Mouse (Mus musculus) G1E (cell line): ENCODE data around the gene Depp1. TPM values are rescaled to one million over a fixed set of nuclear protein-coding genes. Genes with fewer than 3 reads are reported as not detected.

ENCODE experiments used
- ATAC-seq: 2 replicates; pipeline ENCODE4 v1.8.0; 2016; ENCODE audit warnings: mild to moderate bottlenecking; ENCODE audit not compliant: insufficient number of reproducible peaks, poor library complexity, low FRiP score, severe bottlenecking; ENCODE audit errors: extremely low read depth
- DNase-seq: peaks from one replicate; pipeline ENCODE4 v3.0.0; 2012; ENCODE audit warnings: low spot score
- H3K27me3 ChIP-seq: 2 replicates; pipeline ENCODE4 v1.6.1; 2012; ENCODE audit warnings: mild to moderate bottlenecking, low read length, inconsistent platforms; ENCODE audit not compliant: insufficient read depth
- H3K36me3 ChIP-seq: replicated peaks from 2 replicates; pipeline ENCODE3; 2012; ENCODE audit warnings: mild to moderate bottlenecking, inconsistent platforms
- H3K4me1 ChIP-seq: 2 replicates; pipeline ENCODE4 v1.6.1; 2012; ENCODE audit warnings: low read depth, low read length, inconsistent platforms, mixed read lengths; ENCODE audit not compliant: insufficient read depth
- H3K4me3 ChIP-seq: 2 replicates; pipeline ENCODE4 v1.5.1; 2012; ENCODE audit warnings: low read depth, mild to moderate bottlenecking, inconsistent platforms, low read length, moderate library complexity, mixed read lengths
- H3K9me3 ChIP-seq: replicated peaks from 2 replicates; pipeline ENCODE4 v1.6.1; 2012; ENCODE audit warnings: inconsistent platforms
- CTCF ChIP-seq: IDR thresholded peaks from 2 replicates; pipeline ENCODE4 v1.5.1; 2012; ENCODE audit warnings: low read depth, low read length, inconsistent platforms, mixed read lengths
- GATA1 ChIP-seq: IDR thresholded peaks from 2 replicates; pipeline ENCODE4 v1.6.1; 2012; ENCODE audit warnings: borderline replicate concordance, low read length, inconsistent platforms, mixed read lengths
- GATA2 ChIP-seq: IDR thresholded peaks from 2 replicates; pipeline ENCODE4 v1.6.1; 2012; ENCODE audit warnings: low read depth, low read length, inconsistent platforms, borderline replicate concordance
- POLR2AphosphoS5 ChIP-seq: IDR thresholded peaks from 2 replicates; pipeline ENCODE4 v1.6.1; 2012; ENCODE audit warnings: low read depth, low read length, inconsistent platforms; ENCODE audit not compliant: insufficient replicate concordance
- TAL1 ChIP-seq: conservative IDR thresholded peaks from 2 replicates; pipeline ENCODE4 v1.6.1; 2012; ENCODE audit warnings: low read depth, low read length, inconsistent platforms, mixed read lengths
- polyA plus RNA-seq: library from polyadenylated mRNA; stranded (reverse); fragments of >175 nt; gene quantifications from 2 replicates; pipeline ENCODE4 v1.2.3, GENCODE M21; 2012
- total RNA-seq, 2 experiments: library from RNA; stranded (forward) in 1 of 2; stranded (reverse) in 1 of 2; fragments of 200-1000 nt in 1 of 2; fragments of >200 nt in 1 of 2; fragmentation: Nextera tagmentation in 1 of 2; gene quantifications; 2 replicates each; pipeline ENCODE4 v1.2.3; 2014 to 2017

Gene Depp1
- total and polyA plus RNA-seq, 3 experiments = not detected

DNA sequence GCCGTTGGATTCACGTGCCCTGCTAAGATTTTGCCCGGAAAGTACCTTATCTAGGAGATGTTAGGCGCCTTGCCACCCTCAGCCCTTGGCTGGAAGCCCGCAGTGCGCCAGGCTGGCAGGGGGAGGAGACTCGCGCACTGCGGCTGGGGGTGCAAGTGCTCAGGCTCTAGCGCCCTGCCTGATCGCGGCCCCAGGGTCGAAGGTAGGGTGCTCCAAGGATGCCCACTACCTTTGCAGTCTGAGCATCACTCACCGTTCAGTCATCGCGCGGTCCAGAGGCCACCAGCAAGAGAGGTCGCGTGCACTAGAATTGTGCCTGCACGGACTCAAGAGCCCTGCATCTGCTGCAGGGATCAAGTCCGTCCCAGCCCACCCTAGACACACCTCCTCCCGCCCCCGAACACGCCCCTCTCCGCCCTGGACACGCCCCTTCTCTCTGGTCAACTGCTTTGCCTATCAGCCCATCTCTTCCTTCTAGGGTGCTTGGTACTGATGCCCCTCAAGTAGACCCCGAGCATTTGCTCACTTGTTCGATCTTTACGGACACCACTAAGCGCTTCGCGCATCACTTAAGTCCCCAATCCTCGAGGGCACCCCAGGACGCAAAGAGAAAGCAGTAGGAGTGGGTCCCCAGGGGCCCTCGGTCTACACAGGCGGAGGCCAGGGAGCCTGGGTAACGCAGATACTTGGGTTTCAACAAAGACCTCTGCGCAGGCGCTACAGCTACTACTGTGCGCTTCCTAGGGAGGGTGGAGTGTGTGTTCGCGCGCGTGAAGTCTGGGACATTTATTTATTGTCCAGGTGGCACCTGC lies 23.3 kb downstream of the Depp1 start, which contains the start of gene Rassf4:
TSS of gene Rassf4 (minus strand) at position 482 of the 812 bp plus-strand sequence.
- H3K4me3 ChIP-seq = no peak within 1 kb of the TSS; the same call in 1 of the 2 replicates

DNA sequence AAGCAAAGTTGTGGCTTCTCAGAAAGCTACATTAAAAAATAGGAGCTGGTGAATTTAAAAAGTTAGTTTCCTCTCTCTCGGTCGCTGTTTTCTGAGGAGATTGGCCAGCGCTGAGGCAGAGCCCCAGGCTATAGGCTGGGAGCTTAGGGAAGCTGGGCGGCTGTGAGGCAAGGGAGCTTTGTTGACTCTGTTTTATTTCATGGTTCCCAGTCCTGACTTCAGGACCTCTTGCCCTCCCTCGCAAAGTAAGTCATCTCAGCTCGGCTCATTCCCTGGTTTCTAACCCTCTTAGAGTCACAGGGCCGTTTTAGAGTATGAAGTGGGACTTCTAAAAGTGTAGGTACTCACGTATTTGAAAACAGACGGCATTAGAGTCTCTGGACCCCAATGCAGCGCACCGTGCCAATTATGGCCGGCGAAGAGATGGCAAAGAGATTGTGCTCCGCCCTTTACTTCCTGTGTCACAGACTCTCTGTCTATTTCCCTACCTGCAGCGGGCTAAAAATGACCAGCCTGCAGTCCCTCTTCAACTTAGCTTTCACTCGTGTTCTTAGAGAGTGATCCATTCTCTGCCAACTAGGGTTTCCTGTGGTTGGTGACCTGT lies 24.0 kb downstream of the Depp1 start:
- Histone ChIP-seq H3K4me3 (no peak overlapping the region), H3K27me3 (no peaks in the 10 kb centered on the region), H3K9me3 (peaks cover 85% of the 10 kb centered on the region), H3K36me3 (no peaks in the 10 kb centered on the region), H3K4me1 (no peaks in the 10 kb centered on the region)
- no peak for ATAC-seq
- TF ChIP-seq CTCF (no peak), TAL1 (no peak), POLR2AphosphoS5 (no peak)
- DNase-seq = no peak

More for the DNA sequence above, 23.3 kb downstream of the Depp1 start, which contains the start of gene Rassf4:
- DNase-seq (no peak), ATAC-seq (no peak)
- no peaks in the 10 kb centered on the region for H3K36me3 ChIP-seq
- peaks cover 86% of the 10 kb centered on the region for H3K9me3 ChIP-seq
- no peaks in the 10 kb centered on the region for H3K4me1 ChIP-seq
- no peaks in the 10 kb centered on the region for H3K27me3 ChIP-seq
- TF ChIP-seq TAL1 (no peak), CTCF (no peak), GATA1 (no peak), POLR2AphosphoS5 (no peak), GATA2 (no peak)

DNA sequence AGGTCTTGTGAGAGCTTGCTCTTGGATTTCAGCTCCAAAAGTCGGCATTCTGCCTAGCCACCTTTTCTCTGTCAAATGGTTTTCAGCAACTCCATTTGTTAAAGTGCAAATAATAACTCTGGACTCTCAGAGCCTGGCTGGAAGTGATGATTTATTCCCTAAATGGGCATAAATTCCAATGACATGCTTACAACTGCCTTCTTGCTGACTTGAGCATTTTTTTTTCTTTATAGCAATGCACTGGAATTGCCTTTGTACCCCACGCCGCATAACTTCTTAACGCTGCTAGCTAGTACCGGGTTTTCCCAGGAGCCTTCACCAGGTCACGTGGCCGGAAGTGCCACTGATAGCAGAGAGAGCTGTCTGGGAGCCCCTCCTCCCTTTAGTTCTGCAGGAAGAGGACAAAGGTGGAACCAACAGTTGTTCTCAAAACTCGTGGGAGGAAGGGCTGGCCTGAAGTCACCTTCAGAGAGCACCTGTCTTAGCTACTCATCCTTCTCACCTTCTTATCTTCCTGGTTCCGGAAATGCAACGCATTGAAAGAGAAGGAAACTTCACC lies 26.0 kb downstream of the Depp1 start:
- Histone ChIP-seq H3K4me1 (no peaks in the 10 kb centered on the region), H3K36me3 (no peaks in the 10 kb centered on the region), H3K4me3 (no peak overlapping the region), H3K27me3 (no peaks in the 10 kb centered on the region), H3K9me3 (peaks cover 85% of the 10 kb centered on the region)
- ATAC-seq (no peak), DNase-seq (no peak)
- no peak for TF ChIP-seq POLR2AphosphoS5
- TF ChIP-seq GATA2 = no peak
- no peak for TF ChIP-seq CTCF
- TF ChIP-seq GATA1 = no peak
- TF ChIP-seq TAL1 = no peak

DNA sequence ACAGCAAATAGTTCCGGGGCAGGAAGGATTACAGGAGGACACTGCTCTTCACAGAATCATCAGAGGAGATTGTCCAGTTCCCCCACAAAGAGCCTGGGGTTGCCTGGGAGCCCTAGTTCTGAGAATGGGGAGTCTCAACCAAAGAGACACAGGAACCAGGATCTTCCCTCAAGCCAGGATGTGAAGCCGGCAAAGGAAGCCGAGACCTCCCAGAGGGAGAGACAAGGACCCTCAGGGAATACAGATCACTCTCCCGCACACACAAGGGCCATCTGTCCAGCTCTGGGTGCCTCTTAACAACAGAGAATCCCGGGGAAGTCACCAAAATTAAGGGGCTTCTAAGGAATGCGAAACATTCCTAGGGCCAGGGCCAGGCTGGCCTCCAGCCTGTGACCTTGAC lies 26.9 kb downstream of the Depp1 start:
- no peak overlapping the region for H3K4me3 ChIP-seq
- TF ChIP-seq TAL1 (no peak), GATA1 (no peak), CTCF (no peak), GATA2 (no peak), POLR2AphosphoS5 (no peak)
- DNase-seq (no peak), ATAC-seq (no peak)
- no peaks in the 10 kb centered on the region for H3K36me3 ChIP-seq
- no peaks in the 10 kb centered on the region for H3K4me1 ChIP-seq
- H3K9me3 ChIP-seq = peaks cover 80% of the 10 kb centered on the region
- no peaks in the 10 kb centered on the region for H3K27me3 ChIP-seq

DNA sequence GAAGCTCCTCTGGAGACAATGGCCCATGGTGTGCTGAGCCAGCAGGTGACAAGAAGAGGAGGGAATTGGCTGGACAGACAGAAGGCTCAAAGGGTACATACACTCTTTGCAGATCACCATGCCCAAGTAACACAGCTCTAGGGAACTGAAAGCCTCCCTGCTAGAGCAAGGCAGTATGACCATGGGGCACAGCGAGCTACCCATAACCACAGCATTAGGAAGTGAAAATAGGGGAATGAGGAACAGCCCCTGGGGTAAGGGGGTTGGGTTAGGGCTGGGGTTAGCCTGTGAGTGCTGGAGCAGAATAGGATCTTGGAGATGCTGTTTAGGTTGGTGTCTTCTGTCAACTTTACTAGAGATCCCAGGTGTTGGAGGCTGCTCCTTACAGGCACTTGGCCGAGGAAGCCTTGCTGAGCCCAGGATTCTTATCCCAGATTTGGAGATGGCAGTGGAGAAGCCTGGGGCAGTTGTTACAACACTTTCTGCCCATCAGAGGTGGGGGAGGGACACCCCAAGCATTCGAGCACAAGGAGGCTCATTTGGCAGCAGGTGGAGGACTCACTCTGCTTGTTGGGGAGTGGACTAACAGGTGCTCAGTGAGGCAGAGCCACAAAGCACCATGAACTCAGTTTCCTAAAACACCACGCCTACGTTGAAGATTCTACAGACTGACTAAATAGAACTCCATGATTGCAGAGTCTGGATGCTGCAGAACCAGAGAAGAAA lies 29.3 kb downstream of the Depp1 start:
- ATAC-seq = no peak
- no peak for TF ChIP-seq TAL1
- TF ChIP-seq GATA1 = no peak
- TF ChIP-seq POLR2AphosphoS5 = no peak
- no peak for TF ChIP-seq CTCF
- no peak for TF ChIP-seq GATA2
- no peaks in the 10 kb centered on the region for H3K27me3 ChIP-seq
- no peaks in the 10 kb centered on the region for H3K4me1 ChIP-seq
- H3K4me3 ChIP-seq = no peak overlapping the region
- no peak for DNase-seq
- H3K36me3 ChIP-seq = no peaks in the 10 kb centered on the region
- H3K9me3 ChIP-seq = peaks cover 64% of the 10 kb centered on the region

DNA sequence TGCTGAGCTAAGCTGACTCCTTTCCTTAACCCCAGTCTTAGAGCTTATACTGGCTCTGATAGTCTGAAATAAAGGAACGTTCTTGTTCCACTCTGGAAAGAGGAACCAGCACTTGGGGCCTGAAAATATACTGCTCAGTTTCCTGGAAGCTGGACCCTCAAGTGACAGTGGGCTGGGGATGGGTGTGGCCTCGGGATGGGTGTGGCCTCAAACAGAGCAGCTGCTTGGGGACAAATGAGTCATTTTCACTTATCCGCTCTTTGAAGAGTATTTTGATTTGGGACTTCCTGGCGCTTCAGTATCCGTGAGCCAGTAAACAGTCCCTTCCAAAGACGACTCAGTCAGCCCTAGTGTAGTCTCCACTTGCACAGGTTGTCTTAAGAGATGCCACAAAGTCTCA lies 31.9 kb downstream of the Depp1 start:
- Histone ChIP-seq H3K9me3 (peaks cover 46% of the 10 kb centered on the region), H3K36me3 (no peaks in the 10 kb centered on the region), H3K27me3 (no peaks in the 10 kb centered on the region), H3K4me3 (no peak overlapping the region), H3K4me1 (no peaks in the 10 kb centered on the region)
- no peak for DNase-seq
- ATAC-seq = no peak
- no peak for TF ChIP-seq POLR2AphosphoS5
- TF ChIP-seq CTCF = no peak
- no peak for TF ChIP-seq GATA1
- TF ChIP-seq TAL1 = no peak
- no peak for TF ChIP-seq GATA2
